Mouse (Mus musculus) CD8-positive naive resting alpha-beta T cell, adult 2 months (primary cell): ENCODE results near the gene Nckipsd.

Experiments
- DNase-seq, 2 experiments: peaks; one replicate each; pipeline ENCODE4 v3.0.0; 2022; ENCODE audit warnings: low read depth in 2 of 2, low spot score in 2 of 2

The Nckipsd gene

GRCm38 (mm10) chr9:108798508-108799075 is 9.6 kb upstream of the Nckipsd start:
- DNase-seq = no peak

GRCm38 (mm10) chr9:108799564-108799963 is 8.6 kb upstream of the Nckipsd start:
- DNase-seq = no peak

GRCm38 (mm10) chr9:108805768-108806167 is 2.4 kb upstream of the Nckipsd start:
- no peak for DNase-seq

GRCm38 (mm10) chr9:108806379-108806778 is 1.8 kb upstream of the Nckipsd start:
- DNase-seq = no peak

- DNase-seq = no peak
These were observed 1.3 kb upstream of the Nckipsd start for GRCm38 (mm10) chr9:108806831-108807230.

GRCm38 (mm10) chr9:108807674-108808073 is 494 bp upstream of the Nckipsd start:
- DNase-seq = no peak

- no peak for DNase-seq
These were observed 1.0 kb downstream of the Nckipsd start for GRCm38 (mm10) chr9:108809188-108809587.

GRCm38 (mm10) chr9:108809723-108810122 is 1.6 kb downstream of the Nckipsd start:
- DNase-seq = no peak

- DNase-seq = no peak
These were observed 2.3 kb downstream of the Nckipsd start for GRCm38 (mm10) chr9:108810516-108810915.

- no peak for DNase-seq
These were observed 7.4 kb downstream of the Nckipsd start for GRCm38 (mm10) chr9:108815557-108815956.

- DNase-seq = peak; percentile 24 to 51
These were observed 11.3 kb downstream of the Nckipsd start for GRCm38 (mm10) chr9:108819495-108819894.

GRCm38 (mm10) chr9:108820077-108820476 is 11.9 kb downstream of the Nckipsd start:
- no peak for DNase-seq

GRCm38 (mm10) chr9:108824144-108824685 is 16.0 kb downstream of the Nckipsd start:
- no peak for DNase-seq

GRCm38 (mm10) chr9:108824755-108825413 is 16.7 kb downstream of the Nckipsd start:
- DNase-seq = no peak

- DNase-seq = no peak
These were observed 17.9 kb downstream of the Nckipsd start, which contains the start of gene Celsr3 for GRCm38 (mm10) chr9:108825820-108826699. Gene Celsr3, plus strand, starts transcription at chr9:108826320.

- DNase-seq = peak; percentile 54 to 55
These were observed 18.7 kb downstream of the Nckipsd start for GRCm38 (mm10) chr9:108826700-108827340.

- no peak for DNase-seq
These were observed 19.3 kb downstream of the Nckipsd start for GRCm38 (mm10) chr9:108827454-108827853.

GRCm38 (mm10) chr9:108827906-108828305 is 19.7 kb downstream of the Nckipsd start:
- no peak for DNase-seq

GRCm38 (mm10) chr9:108831637-108832036 is 23.5 kb downstream of the Nckipsd start:
- DNase-seq = no peak

GRCm38 (mm10) chr9:108832390-108833108 is 24.4 kb downstream of the Nckipsd start:
- DNase-seq = peak; percentile 52 to 72
